Mouse (Mus musculus) bone marrow, adult 2 months (tissue): ENCODE data around the gene Irgc1. TPM values are rescaled to one million over a fixed set of nuclear protein-coding genes. Genes with fewer than 3 reads are reported as not detected.

Source experiments
- H3K27ac ChIP-seq: fragments of 200-500 bp; 2 replicates; pipeline ENCODE4 v1.5.1; 2012; ENCODE audit warnings: low read depth, mild to moderate bottlenecking, control low read depth, inconsistent platforms, low read length; ENCODE audit not compliant: control insufficient read depth, poor library complexity, insufficient read depth
- H3K4me1 ChIP-seq: fragments of 200-500 bp; 2 replicates; pipeline ENCODE4 v1.6.1; 2011; ENCODE audit warnings: low read length; ENCODE audit not compliant: control insufficient read depth, insufficient read depth
- H3K4me3 ChIP-seq: fragments of 200-500 bp; replicated peaks from 2 replicates; pipeline ENCODE3; 2011; ENCODE audit warnings: mild to moderate bottlenecking, low read depth, low read length, control low read depth; ENCODE audit not compliant: control insufficient read depth
- CTCF ChIP-seq: fragments of 200-500 bp; IDR thresholded peaks from 2 replicates; pipeline ENCODE4 v1.5.1; 2011; ENCODE audit warnings: low read length, control low read depth; ENCODE audit not compliant: control insufficient read depth, insufficient read depth
- POLR2A ChIP-seq: fragments of 200-500 bp; IDR thresholded peaks from 2 replicates; pipeline ENCODE4 v1.6.1; 2011; ENCODE audit warnings: low read depth, mild to moderate bottlenecking, control low read depth, low read length, borderline replicate concordance; ENCODE audit not compliant: control insufficient read depth
- WGBS: fragments of 180-500 bp; shearing (Covaris S2); methylation state at CpG from one replicate; pipeline ENCODE4 v1.1.7; 2018; 5-methylcytosine and 5-hydroxymethylcytosine counted together
- polyA plus RNA-seq: library from polyadenylated mRNA; stranded (reverse); fragments of >200 nt; gene quantifications from 2 replicates; pipeline ENCODE4 v1.2.4, GENCODE M21; 2011; ENCODE audit warnings: low replicate concordance; ENCODE audit not compliant: missing spikeins, insufficient read depth, insufficient read length

Gene Irgc1
- polyA plus RNA-seq, 1 experiment = not detected

- 88% methylated on average over 15 of the region's 15 CpGs for WGBS
- Histone ChIP-seq H3K4me3 (no peak overlapping the region), H3K4me1 (no peaks in the 10 kb centered on the region), H3K27ac (no peak overlapping the region)
- TF ChIP-seq CTCF = no peak
- TF ChIP-seq POLR2A = no peak
Observed at GRCm38 (mm10) chr7:24423107-24423763, 28.9 kb downstream of the Irgc1 start.

GRCm38 (mm10) chr7:24422251-24422650, 29.8 kb downstream of the Irgc1 start:
- TF ChIP-seq CTCF (no peak), POLR2A (no peak)
- WGBS = 88% methylated on average over 8 of the region's 8 CpGs
- Histone ChIP-seq H3K27ac (no peak overlapping the region), H3K4me3 (no peak overlapping the region), H3K4me1 (no peaks in the 10 kb centered on the region)

GRCm38 (mm10) chr7:24421648-24422047, 30.4 kb downstream of the Irgc1 start:
- TF ChIP-seq CTCF (no peak), POLR2A (no peak)
- Histone ChIP-seq H3K4me1 (no peaks in the 10 kb centered on the region), H3K4me3 (no peak overlapping the region), H3K27ac (no peak overlapping the region)
- WGBS = 84% methylated on average over 7 of the region's 7 CpGs

- Histone ChIP-seq H3K4me1 (no peaks in the 10 kb centered on the region), H3K27ac (no peak overlapping the region), H3K4me3 (no peak overlapping the region)
- WGBS = 93% methylated on average over 8 of the region's 8 CpGs
- no peak for TF ChIP-seq POLR2A
- no peak for TF ChIP-seq CTCF
Observed at GRCm38 (mm10) chr7:24419579-24419978, 32.5 kb downstream of the Irgc1 start.

- no peaks in the 10 kb centered on the region; the same call in 1 of the 2 replicates for H3K4me1 ChIP-seq
- no peak overlapping the region for H3K4me3 ChIP-seq
- WGBS = 84% methylated on average over 7 of the region's 7 CpGs
- no peak for TF ChIP-seq CTCF
- no peak for TF ChIP-seq POLR2A
- no peak overlapping the region for H3K27ac ChIP-seq
Observed at GRCm38 (mm10) chr7:24415261-24415660, 36.8 kb downstream of the Irgc1 start.

- WGBS = 68% methylated on average over 3 of the region's 3 CpGs
- TF ChIP-seq CTCF (no peak), POLR2A (no peak)
- H3K27ac ChIP-seq = no peak overlapping the region; the same call in 1 of the 2 replicates
Observed at GRCm38 (mm10) chr7:24413630-24414029, 38.5 kb downstream of the Irgc1 start.

GRCm38 (mm10) chr7:24410831-24411230, 41.3 kb downstream of the Irgc1 start:
- WGBS = 87% methylated on average over 3 of the region's 3 CpGs
- TF ChIP-seq CTCF = no peak
- TF ChIP-seq POLR2A = no peak
- Histone ChIP-seq H3K4me1 (no peaks in the 10 kb centered on the region; the same call in 1 of the 2 replicates), H3K27ac (no peak overlapping the region), H3K4me3 (no peak overlapping the region)

More at GRCm38 (mm10) chr7:24413630-24414029, 38.5 kb downstream of the Irgc1 start:
- Histone ChIP-seq H3K4me1 (no peaks in the 10 kb centered on the region; the same call in 1 of the 2 replicates), H3K4me3 (no peak overlapping the region)

GRCm38 (mm10) chr7:24410123-24410522, 42.0 kb downstream of the Irgc1 start:
- Histone ChIP-seq H3K4me1 (no peaks in the 10 kb centered on the region; the same call in 1 of the 2 replicates), H3K27ac (no peak overlapping the region), H3K4me3 (no peak overlapping the region)
- 88% methylated on average over 6 of the region's 6 CpGs for WGBS
- TF ChIP-seq POLR2A = no peak
- no peak for TF ChIP-seq CTCF
